Mouse (Mus musculus): ENCODE results near the gene Fam209. TPM values are rescaled to one million over a fixed set of nuclear protein-coding genes. Genes with fewer than 3 reads are reported as not detected.

Gene Fam209
- polyA plus RNA-seq, 1 experiment = not detected

DNA sequence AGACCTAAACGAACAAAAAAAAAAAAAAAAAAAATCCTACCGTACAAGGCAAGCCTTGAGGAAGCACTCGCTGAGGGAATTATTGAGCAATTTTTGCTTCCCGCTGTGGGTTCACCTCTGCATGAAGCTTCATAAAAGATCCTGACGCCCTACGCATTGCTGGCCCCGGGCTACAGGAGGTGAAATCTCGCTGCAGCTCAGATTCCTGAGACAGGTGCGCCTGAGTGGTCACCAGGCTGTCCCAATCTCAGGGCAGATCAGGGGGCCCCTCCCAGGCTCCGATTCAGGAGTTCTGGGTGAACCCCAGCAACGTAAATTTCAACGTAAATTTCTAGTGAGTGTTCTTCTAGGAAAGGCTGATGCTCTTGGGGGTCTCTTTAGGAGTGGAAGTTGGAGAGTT, 50.2 kb downstream of the Fam209 start:
- TF ChIP-seq POLR2A (IDR thresholded peaks at IDR 0.05; ENCODE audit: low read depth, low read length) (no peak), CTCF (IDR thresholded peaks at IDR 0.05; ENCODE audit: borderline replicate concordance, insufficient read depth, low read length) (no peak)
- Histone ChIP-seq H3K27ac (ENCODE audit: insufficient read depth, low read length) (no peak overlapping the region), H3K4me1 (ENCODE audit: control insufficient read depth, insufficient read depth, low read length) (peaks cover 2% of the 10 kb centered on the region; the same call in 1 of the 2 replicates), H3K4me3 (ENCODE audit: insufficient read depth, low read length) (no peak overlapping the region)

Other genes starting within 250 kb of the Fam209 start
- 0.19 TPM in 1 of 2 replicates, not detected in the other for gene Mc3r, start 224.0 kb upstream of the Fam209 start, polyA plus RNA-seq (2011; ENCODE audit: insufficient read length, low read depth, missing spikeins)
- 10.6 and 11.8 TPM in 2 replicates for gene Fam210b, start 127.0 kb upstream of the Fam209 start, polyA plus RNA-seq (2011; ENCODE audit: insufficient read length, low read depth, missing spikeins)
- gene Aurka, start 102.0 kb upstream of the Fam209 start, polyA plus RNA-seq (2011; ENCODE audit: insufficient read length, low read depth, missing spikeins) = 28.9 and 35.5 TPM in 2 replicates
- 30.4 and 30.9 TPM in 2 replicates for gene Cstf1, start 101.8 kb upstream of the Fam209 start, polyA plus RNA-seq (2011; ENCODE audit: insufficient read length, low read depth, missing spikeins)
- 1.3 and 1.8 TPM in 2 replicates for gene Cass4, start 78.7 kb upstream of the Fam209 start, polyA plus RNA-seq (2011; ENCODE audit: insufficient read length, low read depth, missing spikeins)
- 40.9 and 51.9 TPM in 2 replicates for gene Rtf2, start 32.0 kb upstream of the Fam209 start, polyA plus RNA-seq (2011; ENCODE audit: insufficient read length, low read depth, missing spikeins)
- not detected in 2 replicates for gene Gcnt7, start 13.9 kb upstream of the Fam209 start, polyA plus RNA-seq (2011; ENCODE audit: insufficient read length, low read depth, missing spikeins)
- not detected in 2 replicates for gene Tfap2c, start 77.1 kb downstream of the Fam209 start, polyA plus RNA-seq (2011; ENCODE audit: insufficient read length, low read depth, missing spikeins)

Measured in embryonic fibroblast, embryonic 13.5 days (primary cell).